Mouse (Mus musculus) megakaryocyte-erythroid progenitor cell, adult 5-6 weeks (primary cell): ENCODE data around the gene Rem1. TPM values are rescaled to one million over a fixed set of nuclear protein-coding genes. Genes with fewer than 3 reads are reported as not detected.
A peak's percentile ranks its signal among the peaks of the same experiment; 100 is the strongest.
"Not testable (repeated sequence)": the region's sequence is repeated elsewhere in the genome, so short reads cannot be mapped to it uniquely, and the experiment has no call there.

ENCODE experiments used
- ATAC-seq: replicated peaks from 2 replicates; pipeline ENCODE4 v1.8.0; 2016; ENCODE audit warnings: mild to moderate bottlenecking, inconsistent platforms; ENCODE audit not compliant: severe bottlenecking, poor library complexity, low FRiP score, low TSS enrichment
- total RNA-seq, 2 experiments: library from RNA; stranded (forward) in 1 of 2; stranded (reverse) in 1 of 2; fragments of 200-1000, 215-1000 nt in 1 of 2; fragments of >200 nt in 1 of 2; fragmentation: Nextera tagmentation in 1 of 2; gene quantifications; 2 replicates each; pipeline ENCODE4 v1.2.3; 2014 to 2017

Rem1 gene
- total RNA-seq, 2 experiments from 2014 or later = not detected

- no peak for ATAC-seq
These were observed 2.2 kb upstream of the Rem1 start for GRCm38 (mm10) chr2:152624566-152624965.

DNA sequence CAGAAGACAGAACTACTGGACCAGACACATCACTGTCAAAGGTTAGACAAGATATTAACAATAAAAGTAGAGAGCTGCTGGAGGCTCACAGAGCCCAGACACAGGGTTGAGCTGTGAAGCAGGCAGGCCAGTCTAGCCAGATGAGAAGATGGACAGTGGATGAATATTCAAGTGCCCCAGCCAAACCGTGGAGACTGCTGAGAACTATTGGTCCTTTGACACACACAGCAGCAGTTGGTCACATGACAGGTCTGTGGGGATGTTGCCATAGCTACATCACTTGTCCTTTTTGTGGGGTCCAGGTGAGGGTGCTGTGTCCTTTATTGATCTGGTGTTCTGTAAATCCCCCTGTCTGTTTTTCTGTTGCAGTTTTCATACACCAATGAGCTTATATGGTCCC is 1.5 kb upstream of the Rem1 start:
- ATAC-seq = no peak

DNA sequence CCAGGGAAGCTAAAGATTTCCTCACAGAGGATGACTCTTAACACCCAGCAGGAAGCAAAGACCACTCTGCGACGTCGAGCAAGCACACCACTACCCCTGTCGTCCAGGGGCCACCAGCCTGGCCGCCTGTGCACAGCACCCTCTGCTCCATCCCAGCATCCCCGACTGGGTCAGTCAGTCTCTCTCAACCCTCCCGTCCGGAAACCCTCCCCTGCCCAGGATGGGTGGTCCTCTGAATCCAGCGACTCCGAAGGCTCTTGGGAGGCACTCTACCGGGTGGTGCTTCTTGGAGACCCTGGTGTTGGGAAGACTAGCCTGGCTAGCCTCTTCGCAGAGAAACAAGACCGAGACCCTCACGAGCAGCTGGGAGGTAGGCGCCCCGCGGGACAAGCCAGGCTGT is 1.3 kb downstream of the Rem1 start:
- no peak for ATAC-seq

GRCm38 (mm10) chr2:152629239-152629638 is 2.5 kb downstream of the Rem1 start:
- ATAC-seq = no peak

DNA sequence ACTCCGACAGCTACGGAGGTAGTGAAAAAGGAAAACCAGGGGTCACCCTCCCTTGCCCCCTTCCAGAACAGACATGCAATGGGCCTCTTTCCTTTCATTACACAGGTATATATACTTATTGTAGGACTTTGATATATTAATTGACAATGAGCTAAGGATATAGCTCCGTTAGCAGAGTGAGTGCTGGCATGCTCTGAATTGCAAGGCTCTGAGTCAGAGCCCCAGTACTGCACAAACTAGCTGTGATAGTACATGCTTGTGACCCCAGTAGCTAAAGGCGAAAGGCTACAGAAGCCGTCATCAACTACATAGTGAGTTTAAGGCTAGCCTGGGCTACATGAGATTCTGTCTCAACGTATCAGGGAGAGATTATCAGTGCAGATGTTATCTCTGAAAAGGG is 3.2 kb downstream of the Rem1 start:
- ATAC-seq = no peak

- ATAC-seq = no peak
These were observed 6.6 kb downstream of the Rem1 start for GRCm38 (mm10) chr2:152633334-152633733.

GRCm38 (mm10) chr2:152634311-152634710 is 7.6 kb downstream of the Rem1 start:
- ATAC-seq = no peak

- ATAC-seq = no peak
These were observed 9.7 kb downstream of the Rem1 start for GRCm38 (mm10) chr2:152636246-152637005.

- no peak for ATAC-seq
These were observed 10.2 kb downstream of the Rem1 start for GRCm38 (mm10) chr2:152637006-152637322.

DNA sequence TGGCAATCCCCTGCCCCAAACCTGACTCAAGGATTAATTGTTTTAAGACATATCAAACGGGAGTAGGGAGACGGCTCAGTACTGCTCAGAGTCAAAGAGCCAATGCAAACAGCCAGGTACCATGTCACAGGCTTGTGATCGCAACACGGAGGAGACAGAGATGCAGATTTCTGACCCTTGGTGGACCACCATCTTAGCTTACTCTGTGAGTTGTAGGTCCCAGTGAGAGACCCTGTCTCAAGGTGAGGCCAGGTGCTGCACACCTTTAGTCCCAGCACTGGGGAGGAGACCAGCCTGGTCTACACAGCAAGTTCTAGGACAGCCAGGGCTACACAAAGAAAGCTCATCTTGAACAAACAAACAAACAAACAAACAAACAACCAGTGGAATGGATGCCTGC is 10.6 kb downstream of the Rem1 start:
- ATAC-seq = no peak

DNA sequence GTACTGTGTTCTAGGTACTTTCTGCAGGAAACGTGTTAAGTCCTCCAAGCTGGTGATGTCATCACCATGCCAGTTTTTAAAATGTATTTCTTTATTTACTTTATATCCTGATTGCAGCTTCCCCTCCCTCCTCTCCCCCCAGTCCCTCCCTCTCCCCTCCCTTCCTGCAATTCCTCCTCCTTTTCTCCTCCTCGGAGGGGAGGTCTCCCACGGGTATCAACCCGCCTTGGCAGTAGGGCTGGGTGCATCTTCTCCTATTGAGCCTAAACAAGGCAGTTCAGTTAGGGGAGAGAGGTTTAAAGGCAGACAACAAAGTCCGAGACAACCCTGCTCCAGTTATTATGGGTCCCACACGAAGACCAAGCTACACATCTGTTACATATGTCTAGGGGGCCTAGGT is 12.1 kb downstream of the Rem1 start:
- no peak for ATAC-seq

- ATAC-seq = no peak
These were observed 12.8 kb downstream of the Rem1 start for GRCm38 (mm10) chr2:152639406-152640113.

DNA sequence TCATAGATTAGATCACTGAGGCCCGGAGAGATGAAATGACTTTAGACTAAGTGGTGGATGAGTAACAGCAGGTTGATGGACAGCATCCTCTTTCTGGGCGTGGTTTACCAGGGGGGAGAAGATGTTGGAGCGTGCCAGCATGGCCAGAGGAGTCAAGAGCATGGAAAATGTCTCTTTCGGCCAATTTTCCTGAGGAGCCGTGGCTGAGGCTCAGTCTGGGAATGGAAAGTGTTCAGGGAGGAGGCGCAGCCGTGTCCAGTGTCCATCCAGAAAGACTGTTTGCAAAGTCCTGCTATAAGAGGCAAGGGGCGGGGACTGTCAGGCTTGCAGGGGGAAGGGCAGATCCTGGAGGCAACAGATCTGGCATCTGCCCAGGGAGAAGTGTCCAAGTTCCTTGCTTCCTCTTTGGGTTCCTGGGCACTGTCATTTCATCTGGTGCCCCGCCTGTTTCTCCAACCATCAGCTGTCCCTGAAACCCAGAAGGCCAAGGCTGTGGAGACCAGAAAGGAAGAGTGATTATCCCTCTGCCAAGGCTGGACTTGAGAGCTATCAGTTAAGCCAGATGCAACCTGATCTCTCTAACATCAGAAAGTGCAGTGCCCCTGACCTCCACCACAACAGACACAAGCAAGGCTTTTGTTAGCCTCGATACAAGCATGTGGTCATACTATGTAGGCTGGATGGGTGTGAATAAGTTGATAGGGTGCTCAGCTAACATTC is 26.3 kb downstream of the Rem1 start:
- 0 out of 2 replicates have a peak, but pooled peaks have one; percentile 19 for ATAC-seq

DNA sequence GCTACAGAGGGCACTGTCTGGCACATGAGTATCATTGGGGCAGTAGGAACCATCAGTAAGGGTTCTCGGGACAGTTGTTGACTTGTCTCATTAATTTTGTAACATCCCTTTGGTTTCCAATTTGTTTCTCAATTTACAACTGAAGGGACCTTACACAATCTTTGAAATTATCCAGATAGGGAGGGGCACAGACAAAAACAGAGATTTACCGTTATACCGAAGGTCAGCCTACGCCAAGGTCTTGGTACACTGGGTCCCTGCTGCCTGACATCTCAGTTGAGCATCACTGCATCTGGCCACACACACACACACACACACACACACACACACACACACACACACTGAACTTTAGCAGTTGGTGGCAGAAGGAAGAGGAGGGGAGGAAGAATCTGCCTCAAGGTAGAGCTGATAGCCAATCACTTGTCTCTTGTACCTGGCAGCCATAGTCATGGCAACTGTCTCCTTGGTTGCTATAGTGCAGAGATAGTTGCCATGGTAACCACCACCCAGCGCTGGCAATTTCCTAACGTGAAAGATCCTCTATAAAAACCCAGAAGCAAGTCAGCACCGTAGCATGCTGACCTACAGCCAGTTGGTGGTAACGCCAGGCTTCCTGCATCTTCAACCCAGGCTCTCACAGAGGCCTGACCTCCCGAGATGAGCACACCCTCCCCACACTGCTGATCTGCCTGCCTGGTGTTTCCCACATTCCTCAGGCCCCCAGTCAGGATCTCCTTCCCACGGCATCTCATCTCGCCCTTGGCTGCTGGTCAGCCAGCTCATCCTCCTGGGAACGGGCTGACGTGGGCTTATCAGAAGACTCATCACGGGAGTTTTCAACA is 27.3 kb downstream of the Rem1 start:
- ATAC-seq = no peak

GRCm38 (mm10) chr2:152657398-152657797 is 30.6 kb downstream of the Rem1 start:
- 0 out of 2 replicates have a peak, but pooled peaks have one; percentile 9 for ATAC-seq

- ATAC-seq = no peak
These were observed 34.4 kb downstream of the Rem1 start for GRCm38 (mm10) chr2:152661163-152661562.

- not testable (repeated sequence) for ATAC-seq
These were observed 39.4 kb downstream of the Rem1 start for GRCm38 (mm10) chr2:152666191-152666590.

DNA sequence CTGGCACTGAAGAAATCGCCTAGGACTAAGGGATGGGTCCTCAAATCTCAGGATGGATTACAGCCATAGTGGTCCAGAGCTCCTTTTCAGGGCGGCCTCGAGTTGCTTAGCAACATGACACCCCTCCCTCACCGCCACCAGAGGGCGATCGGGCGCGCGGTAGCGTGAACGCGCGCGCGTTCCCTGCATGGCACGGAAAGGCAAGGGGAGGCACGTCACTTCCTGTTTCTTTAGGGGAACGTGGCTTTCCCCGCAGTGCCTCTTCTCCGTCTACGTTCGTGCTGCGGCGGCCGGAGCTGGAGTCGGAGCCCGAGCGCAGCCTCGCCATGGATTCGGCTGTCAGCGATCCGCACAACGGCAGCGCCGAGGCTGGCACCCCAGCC is 42.5 kb downstream of the Rem1 start, which contains the start of gene H13:
H13 (plus strand) TSS at position 206 of the 383 bp plus-strand sequence.
- ATAC-seq = peak; percentile 81

GRCm38 (mm10) chr2:152669639-152670484 is 43.1 kb downstream of the Rem1 start:
- 0 out of 2 replicates have a peak, but pooled peaks have one; percentile 13 for ATAC-seq
